Mouse (Mus musculus): ENCODE data around the gene Nf1.

Nf1 gene

DNA sequence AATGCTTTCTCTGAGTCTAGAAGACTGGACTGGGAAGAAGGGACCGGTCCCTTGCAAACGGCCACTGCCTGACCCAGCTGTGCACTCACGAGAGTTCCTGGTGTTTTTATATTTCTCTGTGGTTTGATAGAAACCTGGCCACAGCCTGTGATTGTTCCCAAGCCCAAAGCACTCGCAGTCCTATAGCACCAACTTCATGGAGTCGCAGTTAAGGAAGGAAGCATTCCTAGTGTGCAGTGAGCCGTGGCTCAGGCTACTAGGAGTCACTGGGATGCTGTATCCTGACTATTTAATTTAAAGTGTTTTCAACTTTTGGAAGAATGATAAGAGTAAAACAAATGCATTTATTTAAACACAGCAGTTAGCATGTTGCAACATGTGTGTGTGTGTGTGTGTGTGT, 291.0 kb downstream of the Nf1 start:
- no peak for DNase-seq (ENCODE audit: inconsistent age in 2 of 2, low spot score in 1 of 2)

Data from adrenal gland, adult (tissue).